Mouse (Mus musculus) c-Kit-positive CD71-positive TER-119-negative erythroid progenitor cells, embryonic 14.5 days (primary cell): ENCODE measurements at regions not wholly inside any gene's neighbourhood (a gene's known extent, or its start where the extent isn't known, plus 50 kb on each side); places are given as distances from the start of the nearest gene placed in this dataset.

Experiments used
- DNase-seq: peaks from one replicate; pipeline ENCODE4 v3.0.0-alpha.2; 2013; ENCODE audit warnings: low read depth

GRCm38 (mm10) chr15:62752686-62753085, 1092.3 kb downstream of the Gsdmc2 start:
- DNase-seq, result no peak

GRCm38 (mm10) chr15:62743879-62744278, 1101.1 kb downstream of the Gsdmc2 start:
- DNase-seq, result no peak

GRCm38 (mm10) chr15:62740746-62741145, 1104.2 kb downstream of the Gsdmc2 start:
- no peak for DNase-seq

GRCm38 (mm10) chr15:62735334-62735733, 1109.6 kb downstream of the Gsdmc2 start:
- no peak for DNase-seq

GRCm38 (mm10) chr15:62734900-62735299, 1110.1 kb downstream of the Gsdmc2 start:
- no peak for DNase-seq

GRCm38 (mm10) chr15:62730524-62730923, 1114.5 kb downstream of the Gsdmc2 start:
- no peak for DNase-seq

- no peak for DNase-seq
Measured at GRCm38 (mm10) chr15:62714265-62714664, 1130.7 kb downstream of the Gsdmc2 start.

GRCm38 (mm10) chr15:62712543-62713131, 1132.3 kb downstream of the Gsdmc2 start:
- no peak for DNase-seq

- DNase-seq, result no peak
Measured at GRCm38 (mm10) chr15:62712060-62712542, 1132.9 kb downstream of the Gsdmc2 start.

- no peak for DNase-seq
Measured at GRCm38 (mm10) chr15:62709546-62709945, 1135.4 kb downstream of the Gsdmc2 start.

- no peak for DNase-seq
Measured at GRCm38 (mm10) chr15:62698559-62698958, 1146.4 kb downstream of the Gsdmc2 start.

GRCm38 (mm10) chr15:62694734-62695133, 1150.2 kb downstream of the Gsdmc2 start:
- no peak for DNase-seq

- no peak for DNase-seq
Measured at GRCm38 (mm10) chr15:62693671-62694070, 1151.3 kb downstream of the Gsdmc2 start.

GRCm38 (mm10) chr15:62673410-62673809, 1171.6 kb downstream of the Gsdmc2 start:
- DNase-seq, result no peak

- DNase-seq, result no peak
Measured at GRCm38 (mm10) chr15:62670026-62670425, 1175.0 kb downstream of the Gsdmc2 start.

- no peak for DNase-seq
Measured at GRCm38 (mm10) chr15:62659096-62659495, 1185.9 kb downstream of the Gsdmc2 start.

GRCm38 (mm10) chr15:62658695-62659094, 1186.3 kb downstream of the Gsdmc2 start:
- no peak for DNase-seq

- DNase-seq, result no peak
Measured at GRCm38 (mm10) chr15:62646476-62647168, 1198.4 kb downstream of the Gsdmc2 start.

GRCm38 (mm10) chr15:62644744-62645143, 1200.2 kb downstream of the Gsdmc2 start:
- DNase-seq, result no peak

- DNase-seq, result no peak
Measured at GRCm38 (mm10) chr15:62644296-62644695, 1200.7 kb downstream of the Gsdmc2 start.

- no peak for DNase-seq
Measured at GRCm38 (mm10) chr15:62641051-62641710, 1203.8 kb downstream of the Gsdmc2 start.

GRCm38 (mm10) chr15:62625406-62625805, 1219.6 kb downstream of the Gsdmc2 start:
- DNase-seq, result no peak

GRCm38 (mm10) chr15:62616042-62616441, 1228.9 kb downstream of the Gsdmc2 start:
- no peak for DNase-seq
